Mouse (Mus musculus) megakaryocyte progenitor cell, adult 5-6 weeks (primary cell): Measurements from ENCODE around the gene Pex11b. TPM values are rescaled to one million over a fixed set of nuclear protein-coding genes. Genes with fewer than 3 reads are reported as not detected.
"Not testable (repeated sequence)": the region's sequence is repeated elsewhere in the genome, so short reads cannot be mapped to it uniquely, and the experiment has no call there.

Experiments
- ATAC-seq: replicated peaks from 2 replicates; pipeline ENCODE4 v1.8.0; 2016; ENCODE audit warnings: mild to moderate bottlenecking, moderate TSS enrichment, inconsistent platforms; ENCODE audit not compliant: poor library complexity
- total RNA-seq, 2 experiments: library from RNA; stranded (forward) in 1 of 2; stranded (reverse) in 1 of 2; fragments of 157-497, 149-512 nt in 1 of 2; fragments of 200-1000 nt in 1 of 2; gene quantifications; 2 replicates each; pipeline versions ENCODE4 v1.2.3 to v1.2.4; 2015 to 2017

Pex11b gene
- total RNA-seq, 2 experiments from 2014 or later: 18.9 to 26.4 TPM

GRCm38 (mm10) chr3:96617941-96618340, 17.2 kb upstream of the Pex11b start:
- no peak for ATAC-seq

- no peak for ATAC-seq
These were observed 12.0 kb upstream of the Pex11b start for GRCm38 (mm10) chr3:96623201-96623600.

GRCm38 (mm10) chr3:96629729-96630600, 5.2 kb upstream of the Pex11b start, which contains the start of gene Rbm8a:
Rbm8a (plus strand) TSS chr3:96629933.
- ATAC-seq: peak; percentile 97

DNA sequence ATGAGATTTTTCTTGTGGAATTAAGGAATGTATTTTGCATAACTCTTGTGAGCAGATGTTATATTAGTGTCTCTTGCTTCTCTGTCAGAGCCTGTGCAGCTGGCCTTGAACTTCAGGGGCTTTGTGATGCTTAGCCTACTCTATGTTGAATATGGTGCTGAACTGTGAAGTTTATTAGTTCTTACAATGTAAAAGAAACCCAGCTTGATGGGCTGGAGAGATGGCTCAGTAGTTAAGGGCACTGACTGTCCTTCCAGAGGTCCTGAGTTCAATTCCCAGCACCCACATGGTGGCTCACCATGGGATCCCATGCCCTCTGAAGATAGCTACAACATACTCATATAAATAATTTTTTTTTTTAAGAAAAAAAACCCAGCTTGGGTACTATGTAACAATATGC, 3.1 kb upstream of the Pex11b start:
- no peak for ATAC-seq

DNA sequence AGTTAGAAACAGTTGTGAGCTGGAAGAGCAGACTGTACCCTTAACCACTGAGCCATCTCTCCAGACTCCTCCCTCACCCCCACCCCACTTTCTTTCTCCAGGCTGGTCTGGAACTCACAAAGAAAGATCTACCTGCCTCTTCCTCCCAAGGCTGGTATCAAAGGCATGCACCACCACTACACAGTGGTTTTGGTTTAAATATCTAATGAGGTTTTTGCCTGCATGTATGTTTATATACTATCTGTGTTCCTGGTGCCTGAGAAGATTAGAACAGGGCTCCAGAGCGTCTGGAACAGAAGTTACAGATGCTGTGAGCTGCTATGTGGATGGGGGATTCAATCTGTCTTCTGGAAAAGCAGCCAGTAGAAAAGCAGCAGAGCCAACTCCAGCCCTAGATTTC, 1.2 kb upstream of the Pex11b start:
- ATAC-seq: no peak

DNA sequence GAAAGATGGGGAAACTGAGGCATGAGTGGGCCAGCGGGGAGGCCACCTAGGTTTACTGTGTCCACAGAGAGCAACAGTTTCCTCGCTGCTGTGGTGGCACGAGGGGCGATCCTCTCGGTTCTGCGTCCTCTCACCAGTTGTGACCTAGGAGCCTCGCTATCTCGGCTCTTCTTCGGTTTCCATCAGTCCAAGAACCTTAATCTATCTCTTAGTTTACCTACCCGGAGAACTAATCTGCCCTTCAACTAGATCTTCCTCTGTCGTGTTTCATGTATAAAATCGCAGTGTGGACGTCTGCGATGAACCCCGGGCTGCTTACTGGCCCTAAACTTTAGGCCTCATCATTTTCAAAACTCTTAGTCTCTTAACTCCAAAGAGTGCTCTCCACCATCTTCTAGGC, 730 bp downstream of the Pex11b start:
- ATAC-seq: no peak

DNA sequence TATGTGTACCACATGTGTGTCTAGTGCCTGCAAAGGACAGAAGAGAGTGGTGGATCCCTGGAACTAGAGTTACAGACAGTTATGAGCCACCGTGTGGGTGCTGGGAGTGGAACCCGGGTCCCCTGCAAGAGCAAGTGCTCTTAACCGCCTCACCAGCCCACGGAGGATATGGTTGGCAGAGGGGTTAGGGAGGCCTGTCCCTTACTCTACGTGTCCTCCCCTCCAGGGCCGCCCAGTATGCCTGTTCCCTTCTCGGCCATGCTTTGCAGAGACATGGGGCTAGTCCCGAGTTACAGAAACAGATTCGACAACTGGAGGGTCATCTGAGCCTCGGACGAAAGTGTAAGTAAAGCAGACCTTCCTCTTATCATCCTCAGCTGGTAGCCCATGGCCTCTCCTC, 1.3 kb downstream of the Pex11b start:
- ATAC-seq: no peak

DNA sequence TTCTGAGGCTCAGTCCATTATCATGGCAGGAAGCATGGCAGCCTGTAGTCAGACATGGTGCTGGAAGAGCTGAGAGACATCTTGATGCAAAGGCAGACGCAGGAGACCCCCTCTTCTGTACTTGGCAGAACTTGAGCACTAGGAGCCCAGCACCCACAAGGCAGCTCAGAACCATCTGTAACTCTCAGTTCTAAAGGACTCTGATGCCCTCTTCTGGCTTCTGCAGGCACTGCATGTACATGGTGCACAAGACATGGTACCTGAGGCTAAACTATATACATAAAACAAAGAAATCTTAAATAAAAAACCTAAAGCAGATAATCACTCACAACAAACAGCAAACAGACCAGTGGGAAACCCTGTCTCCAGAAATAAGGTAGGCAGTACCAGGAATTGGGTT, 4.0 kb downstream of the Pex11b start:
- ATAC-seq: peak; percentile 70

DNA sequence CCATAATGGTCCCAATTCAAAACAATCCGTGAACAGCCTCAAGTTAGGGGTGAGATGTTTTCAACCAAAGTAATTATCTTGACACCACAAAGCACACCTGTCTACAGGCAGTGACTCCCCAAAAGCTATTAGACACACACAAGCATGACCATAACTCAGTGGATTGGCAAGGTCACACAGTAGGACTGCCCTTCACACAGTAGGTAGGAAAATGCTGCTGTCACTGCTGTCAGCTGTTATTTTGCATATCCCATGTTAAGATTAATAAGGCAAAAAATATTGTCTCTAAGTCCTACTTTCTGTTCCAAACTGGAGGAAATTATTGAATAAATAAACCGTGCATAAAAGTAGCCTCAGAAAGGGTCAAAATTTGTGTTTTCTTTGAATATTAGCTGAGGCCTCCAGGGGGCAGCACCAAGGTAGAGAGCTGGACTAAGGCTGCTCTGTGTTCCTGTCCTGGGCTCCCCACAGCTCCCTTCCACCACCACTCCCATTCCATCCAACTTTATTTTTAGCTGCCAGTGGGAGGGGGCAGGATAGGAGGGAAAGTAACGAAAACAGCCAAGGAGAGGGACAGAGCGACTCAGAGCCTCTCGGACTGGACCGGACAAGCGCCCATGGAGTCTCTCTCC, 10.0 kb downstream of the Pex11b start, which contains the start of gene Itga10:
TSS of gene Itga10 (plus strand) at position 567 of the 632 bp plus-strand sequence.
- ATAC-seq: peak; percentile 71; the same call in 1 of the 2 replicates

- no peak for ATAC-seq
These were observed 12.2 kb downstream of the Pex11b start for GRCm38 (mm10) chr3:96647365-96647764.

DNA sequence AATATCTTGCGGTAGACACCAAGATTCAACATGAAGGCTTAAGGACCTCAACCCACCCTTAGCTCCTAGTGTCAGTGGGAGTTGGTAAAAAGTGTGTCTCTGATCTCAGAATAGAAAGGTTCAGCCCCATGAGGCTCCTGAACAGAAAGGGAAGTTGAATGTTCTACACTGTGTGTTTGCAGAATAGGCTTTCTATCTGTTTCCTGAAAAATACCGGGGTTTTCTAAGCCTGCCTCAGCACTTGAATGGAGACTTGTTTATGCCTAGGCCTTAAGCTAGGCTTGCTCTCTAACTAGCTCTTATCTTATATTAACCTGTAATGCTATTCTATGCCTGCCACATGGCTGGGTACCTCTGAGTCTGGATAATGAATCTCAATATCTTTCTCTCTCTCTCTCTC, 25.7 kb downstream of the Pex11b start:
- 0 out of 2 replicates have a peak, but pooled peaks have one; percentile 18 for ATAC-seq

GRCm38 (mm10) chr3:96662731-96663316, 27.6 kb downstream of the Pex11b start:
- no peak for ATAC-seq

- peak; percentile 81 for ATAC-seq
These were observed 28.5 kb downstream of the Pex11b start for GRCm38 (mm10) chr3:96663432-96664239.

DNA sequence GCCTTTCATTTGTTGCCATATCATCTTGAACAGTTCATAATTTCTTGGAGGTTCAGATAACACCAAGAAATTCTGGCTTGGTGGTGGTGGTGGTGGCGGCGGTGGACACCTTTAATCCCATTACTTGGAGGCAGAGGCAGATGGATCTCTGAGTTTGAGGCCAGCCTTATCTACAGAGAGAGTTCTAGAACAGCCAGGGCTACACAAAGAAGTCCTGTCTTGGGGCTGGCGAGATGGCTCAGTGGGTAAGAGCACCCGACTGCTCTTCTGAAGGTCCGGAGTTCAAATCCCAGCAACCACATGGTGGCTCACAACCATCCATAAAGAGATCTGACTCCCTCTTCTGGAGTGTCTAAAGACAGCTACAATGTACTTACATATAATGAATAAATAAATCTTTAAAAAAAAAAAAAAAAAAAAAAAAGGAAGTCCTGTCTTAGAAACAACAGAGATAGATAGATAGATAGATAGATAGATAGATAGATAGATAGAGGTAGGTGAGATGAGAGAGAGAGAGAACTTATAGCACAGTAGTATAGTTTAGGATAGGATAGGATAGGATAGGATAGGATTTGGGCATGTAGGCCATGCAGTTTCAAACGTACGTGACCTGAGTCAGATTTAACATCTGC, 30.7 kb downstream of the Pex11b start:
- ATAC-seq: not testable (repeated sequence)

- no peak for ATAC-seq
These were observed 31.7 kb downstream of the Pex11b start for GRCm38 (mm10) chr3:96666916-96667315.

GRCm38 (mm10) chr3:96667316-96667715, 32.1 kb downstream of the Pex11b start:
- ATAC-seq: peak; percentile 47; the same call in 1 of the 2 replicates

DNA sequence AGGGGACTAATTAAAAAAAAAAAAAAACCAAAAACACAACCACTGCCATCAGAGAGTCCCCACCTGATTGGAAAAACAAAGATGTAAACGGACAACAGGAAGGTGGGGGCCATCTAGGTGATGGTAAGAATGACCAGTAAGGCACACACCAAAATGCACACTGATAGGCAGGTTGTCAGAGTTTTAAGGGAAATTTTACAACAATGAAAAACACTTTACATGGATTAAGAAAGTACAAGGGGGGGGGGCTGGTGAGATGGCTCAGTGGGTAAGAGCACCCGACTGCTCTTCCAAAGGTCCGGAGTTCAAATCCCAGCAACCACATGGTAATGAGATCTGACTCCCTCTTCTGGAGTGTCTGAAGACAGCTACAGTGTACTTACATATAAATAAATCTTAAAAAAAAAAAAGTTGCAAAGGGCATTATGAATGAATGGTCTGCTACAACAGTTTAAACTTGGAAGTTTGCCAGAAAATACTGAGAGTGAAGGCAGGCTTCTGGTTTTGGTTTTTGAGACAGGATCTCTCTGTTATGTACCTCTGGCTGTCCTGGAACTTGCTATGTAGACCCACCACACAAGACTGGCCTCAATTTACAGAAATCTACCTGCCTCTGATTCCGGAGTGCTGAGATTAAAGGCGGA, 33.4 kb downstream of the Pex11b start:
- no peak for ATAC-seq

GRCm38 (mm10) chr3:96669727-96670468, 34.7 kb downstream of the Pex11b start, which contains the start of gene Ankrd35:
Ankrd35 (plus strand) TSS chr3:96670131.
- peak; percentile 96 for ATAC-seq

DNA sequence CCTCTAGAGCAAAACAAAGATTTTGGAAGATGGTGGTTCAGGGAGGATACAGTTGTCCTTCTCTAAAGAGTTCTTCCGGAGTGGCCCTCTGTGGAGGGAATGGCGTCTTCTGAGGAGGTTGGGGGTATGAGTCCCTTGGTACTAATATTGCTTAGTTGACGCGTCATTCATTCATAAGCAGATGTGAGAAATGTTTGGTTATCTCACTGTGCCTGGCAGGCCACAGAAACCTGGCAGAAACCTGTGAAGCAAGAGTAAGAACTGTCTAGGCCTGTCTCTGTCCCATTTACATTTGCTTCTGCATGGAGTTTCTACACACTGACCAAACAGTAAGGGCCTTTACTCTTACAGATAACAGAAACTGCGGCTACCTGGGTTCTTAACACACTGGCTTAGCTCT, 36.3 kb downstream of the Pex11b start:
- no peak for ATAC-seq
